Mouse (Mus musculus) kidney, adult 2 months (tissue): ENCODE measurements around the gene Abcc4. TPM values are rescaled to one million over a fixed set of nuclear protein-coding genes. Genes with fewer than 3 reads are reported as not detected.

Experiments used
- DNase-seq: peaks from one replicate; pipeline ENCODE4 v3.0.0; 2021
- H3K27ac ChIP-seq: fragments of 200-500 bp; 2 replicates; pipeline ENCODE4 v1.5.1; 2012; ENCODE audit warnings: low read depth, low read length, control low read depth, inconsistent platforms; ENCODE audit not compliant: insufficient read depth
- H3K27me3 ChIP-seq: fragments of 200-500 bp; replicated peaks from 2 replicates; pipeline ENCODE4 v1.6.1; 2012; ENCODE audit warnings: mild to moderate bottlenecking, moderate library complexity, low read length, inconsistent platforms; ENCODE audit not compliant: control insufficient read depth, insufficient read depth
- H3K36me3 ChIP-seq: fragments of 200-500 bp; 2 replicates; pipeline ENCODE4 v1.6.1; 2012; ENCODE audit warnings: mild to moderate bottlenecking, moderate library complexity, low read length, inconsistent platforms; ENCODE audit not compliant: control insufficient read depth, insufficient read depth
- H3K4me1 ChIP-seq: fragments of 200-500 bp; 2 replicates; pipeline ENCODE4 v1.6.1; 2011; ENCODE audit warnings: low read length; ENCODE audit not compliant: control insufficient read depth, insufficient read depth
- H3K4me3 ChIP-seq: fragments of 200-500 bp; 2 replicates; pipeline ENCODE4 v1.5.1; 2011; ENCODE audit warnings: mild to moderate bottlenecking, low read depth, low read length, control low read depth; ENCODE audit not compliant: insufficient read depth
- CTCF ChIP-seq: fragments of 200-500 bp; conservative IDR thresholded peaks from 2 replicates; pipeline ENCODE4 v1.5.1; 2011; ENCODE audit warnings: low read depth, mild to moderate bottlenecking, control low read depth, low read length, moderate library complexity, mixed read lengths; ENCODE audit not compliant: insufficient read depth, insufficient read length
- POLR2A ChIP-seq: fragments of 200-500 bp; IDR thresholded peaks from one replicate; pipeline ENCODE4 v1.6.1; 2011; ENCODE audit warnings: low read depth, low read length, control low read depth
- WGBS: fragments of 180-500 bp; shearing (Covaris S2); methylation state at CpG from one replicate; pipeline ENCODE4 v1.1.7; 2018; 5-methylcytosine and 5-hydroxymethylcytosine counted together
- polyA plus RNA-seq: library from polyadenylated mRNA; depleted of rRNA; stranded (reverse); fragments of >200 nt; gene quantifications from 2 replicates; pipeline ENCODE4 v1.2.3, GENCODE M21; 2012

Abcc4 gene
- polyA plus RNA-seq, 1 experiment = 31.3 TPM

GRCm38 (mm10) chr14:118642140-118642539, 63.9 kb downstream of the Abcc4 start:
- Histone ChIP-seq H3K4me1 (no peaks in the 10 kb centered on the region), H3K27ac (no peak overlapping the region), H3K4me3 (no peak overlapping the region), H3K27me3 (no peaks in the 10 kb centered on the region), H3K36me3 (no peaks in the 10 kb centered on the region)
- TF ChIP-seq CTCF (no peak), POLR2A (no peak)
- no peak for DNase-seq
- WGBS = 82% methylated on average over 8 of the region's 8 CpGs

DNA sequence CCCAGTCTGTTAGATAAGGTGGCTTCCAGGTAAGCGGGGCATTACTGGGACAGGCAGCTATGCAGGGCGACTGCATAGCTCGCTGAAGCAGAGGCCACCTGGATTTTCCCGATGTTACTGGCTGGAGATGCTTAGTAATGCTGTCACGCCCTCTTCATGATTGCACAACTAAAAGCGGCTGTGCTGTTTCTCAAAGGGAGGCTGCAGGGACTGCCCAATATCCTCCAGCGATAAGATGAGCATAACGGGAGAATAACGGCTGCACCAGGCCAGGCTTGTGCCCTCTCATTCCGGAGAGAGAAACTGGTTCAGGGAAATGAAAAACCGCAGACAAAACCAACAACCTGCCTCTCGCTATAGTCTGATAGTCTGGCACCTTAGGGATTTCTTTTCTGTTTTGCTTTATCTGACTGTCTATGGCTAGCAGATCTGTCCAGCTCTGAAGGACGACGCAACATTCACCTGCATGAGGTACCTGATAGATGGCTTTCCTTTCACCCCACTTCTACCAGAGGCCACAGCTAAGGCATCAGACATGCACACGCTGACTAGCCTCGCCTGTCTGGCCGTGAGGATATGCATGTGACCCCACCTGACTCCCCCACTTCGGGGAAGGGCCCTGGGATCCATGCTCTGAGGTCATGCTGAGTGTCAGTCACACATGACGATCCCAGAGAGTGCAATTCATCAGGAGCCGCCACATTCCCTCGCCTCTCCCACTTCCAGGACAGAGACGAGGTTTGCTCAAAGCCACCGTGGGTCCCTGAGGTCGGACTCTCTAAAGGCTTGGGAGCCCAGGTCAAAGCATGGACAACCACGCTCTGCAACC, 67.4 kb downstream of the Abcc4 start:
- no peaks in the 10 kb centered on the region for H3K36me3 ChIP-seq
- H3K4me3 ChIP-seq = no peak overlapping the region
- H3K4me1 ChIP-seq = peaks cover 3% of the 10 kb centered on the region
- DNase-seq = no peak
- H3K27ac ChIP-seq = no peak overlapping the region
- no peaks in the 10 kb centered on the region for H3K27me3 ChIP-seq
- WGBS = 79% methylated on average over 25 of the region's 25 CpGs
- TF ChIP-seq CTCF = no peak
- no peak for TF ChIP-seq POLR2A

DNA sequence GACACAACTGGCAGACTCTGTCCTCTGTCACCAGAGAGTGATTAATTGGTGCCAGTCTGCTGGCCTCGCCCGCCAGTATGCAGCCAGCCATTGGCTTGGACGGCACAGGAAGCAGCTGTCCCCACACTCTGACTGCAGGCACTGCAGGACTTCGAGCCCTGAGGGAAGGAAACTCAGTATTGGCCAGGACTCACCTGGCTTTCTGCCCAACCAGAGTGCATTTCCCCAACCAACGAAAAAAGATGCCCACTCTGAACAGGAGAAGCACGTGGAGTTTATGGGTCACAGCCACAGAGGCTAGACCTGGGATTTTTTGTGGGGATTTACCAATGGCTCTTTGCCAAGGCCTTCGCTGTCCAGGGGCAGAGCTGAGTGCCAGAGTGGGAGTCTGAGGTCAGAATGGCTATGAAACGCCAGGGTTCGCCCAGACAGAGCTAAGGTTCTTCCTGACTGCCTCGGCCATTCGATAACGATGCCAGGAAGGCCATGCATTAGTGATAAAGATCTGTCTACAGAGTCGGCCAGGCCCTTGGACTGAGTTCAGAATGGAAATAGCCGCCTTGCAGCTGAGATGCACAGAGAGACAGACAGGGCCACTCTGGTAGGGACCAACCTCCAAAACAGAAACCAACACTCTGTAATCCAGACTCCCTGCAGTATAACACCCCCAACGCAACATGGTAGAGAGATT, 70.4 kb downstream of the Abcc4 start:
- Histone ChIP-seq H3K4me3 (no peak overlapping the region), H3K36me3 (no peaks in the 10 kb centered on the region), H3K27me3 (no peaks in the 10 kb centered on the region), H3K4me1 (peaks cover 3% of the 10 kb centered on the region), H3K27ac (no peak overlapping the region; the same call in 1 of the 2 replicates)
- peak; percentile 96 for DNase-seq
- WGBS = 12% methylated on average over 15 of the region's 15 CpGs
- TF ChIP-seq POLR2A = no peak
- no peak for TF ChIP-seq CTCF

DNA sequence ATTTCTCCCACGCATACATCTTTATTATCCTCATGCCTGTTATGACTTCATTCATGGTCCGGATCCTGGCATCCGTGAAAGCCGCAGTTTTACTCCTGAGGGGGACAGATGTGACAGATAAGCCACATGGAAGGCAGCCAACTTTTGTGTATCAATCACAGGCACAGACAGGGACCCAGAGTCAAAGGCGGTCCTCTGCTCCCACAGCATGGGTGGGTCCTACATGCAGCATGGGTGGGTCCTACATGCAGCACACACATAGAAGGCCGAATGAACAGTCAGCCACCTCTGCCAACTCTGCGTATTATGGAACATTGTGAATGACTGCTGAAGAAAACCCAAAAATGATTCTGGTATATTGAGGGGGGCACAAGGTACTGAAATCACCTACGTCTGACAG, 76.4 kb downstream of the Abcc4 start:
- Histone ChIP-seq H3K27ac (no peak overlapping the region), H3K27me3 (no peaks in the 10 kb centered on the region), H3K36me3 (no peaks in the 10 kb centered on the region), H3K4me1 (no peaks in the 10 kb centered on the region), H3K4me3 (no peak overlapping the region)
- TF ChIP-seq POLR2A = no peak
- no peak for TF ChIP-seq CTCF
- DNase-seq = no peak
- 81% methylated on average over 8 of the region's 8 CpGs for WGBS

DNA sequence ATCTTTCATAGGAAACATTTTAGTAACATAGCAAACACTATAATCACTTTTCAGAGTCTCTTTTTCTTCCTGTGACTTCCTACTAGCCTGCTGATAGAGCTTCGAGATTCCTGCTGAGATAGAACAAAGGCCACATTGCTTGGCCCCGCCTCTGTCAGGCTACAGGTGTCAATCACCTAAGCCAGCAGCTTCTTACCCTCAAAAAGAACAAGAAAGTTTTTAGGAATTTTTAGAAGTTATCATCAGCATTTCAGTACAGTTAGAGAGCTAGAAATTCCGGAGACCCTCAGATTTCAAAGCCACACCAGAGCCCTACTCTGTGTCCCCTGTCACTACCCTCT, 84.6 kb downstream of the Abcc4 start:
- H3K4me1 ChIP-seq = peaks cover 2% of the 10 kb centered on the region; the same call in 1 of the 2 replicates
- H3K27ac ChIP-seq = no peak overlapping the region
- H3K27me3 ChIP-seq = no peaks in the 10 kb centered on the region
- peak; percentile 54 for DNase-seq
- WGBS = 51% methylated on average over 3 of the region's 3 CpGs
- H3K36me3 ChIP-seq = no peaks in the 10 kb centered on the region
- H3K4me3 ChIP-seq = no peak overlapping the region
- TF ChIP-seq CTCF (no peak), POLR2A (no peak)

DNA sequence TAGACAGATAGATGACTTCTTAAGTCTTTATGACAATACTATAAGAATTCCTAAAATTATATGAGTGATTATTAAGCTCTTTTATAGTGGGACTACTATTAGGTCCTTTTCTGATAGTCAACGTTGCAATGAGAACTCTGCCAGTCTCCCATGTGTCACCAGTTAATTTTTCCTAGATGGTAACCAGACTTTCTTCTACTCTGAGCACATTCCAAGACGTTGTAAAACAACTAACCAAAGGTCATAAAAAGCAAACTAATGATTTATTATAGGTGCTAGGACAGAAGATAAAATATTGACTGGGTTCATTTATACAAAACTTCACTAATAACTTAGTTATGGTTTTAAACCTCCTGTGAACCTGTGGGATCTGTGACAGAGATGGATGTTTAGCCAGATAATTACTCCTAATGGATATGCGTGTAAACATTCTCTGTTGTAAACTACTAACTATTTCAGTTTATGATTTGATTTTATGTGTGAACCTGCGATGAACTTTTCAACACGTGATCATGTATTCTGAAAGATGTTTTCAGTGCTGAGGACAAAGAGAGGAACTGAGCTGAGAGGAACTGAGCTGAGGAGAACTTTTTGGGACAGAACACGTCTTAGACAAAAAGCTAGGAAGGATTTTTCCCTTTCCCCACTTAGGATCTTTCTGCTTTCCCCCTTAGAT, 85.1 kb downstream of the Abcc4 start:
- Histone ChIP-seq H3K4me3 (no peak overlapping the region), H3K27me3 (no peaks in the 10 kb centered on the region), H3K27ac (no peak overlapping the region), H3K4me1 (peaks cover 2% of the 10 kb centered on the region; the same call in 1 of the 2 replicates), H3K36me3 (no peaks in the 10 kb centered on the region)
- DNase-seq = peak; percentile 40
- no peak for TF ChIP-seq CTCF
- TF ChIP-seq POLR2A = no peak
- WGBS = 30% methylated on average over 6 of the region's 6 CpGs

GRCm38 (mm10) chr14:118616698-118617311, 89.2 kb downstream of the Abcc4 start:
- peak; percentile 66 for DNase-seq
- Histone ChIP-seq H3K4me1 (peaks cover 2% of the 10 kb centered on the region; the same call in 1 of the 2 replicates), H3K4me3 (no peak overlapping the region), H3K27ac (no peak overlapping the region), H3K27me3 (no peaks in the 10 kb centered on the region), H3K36me3 (no peaks in the 10 kb centered on the region)
- 58% methylated on average over 12 of the region's 12 CpGs for WGBS
- peak; percentile 88 for TF ChIP-seq CTCF
- TF ChIP-seq POLR2A = no peak
